7 mouse cellular contexts compared by ENCODE assay signal in the genomic region with DNA sequence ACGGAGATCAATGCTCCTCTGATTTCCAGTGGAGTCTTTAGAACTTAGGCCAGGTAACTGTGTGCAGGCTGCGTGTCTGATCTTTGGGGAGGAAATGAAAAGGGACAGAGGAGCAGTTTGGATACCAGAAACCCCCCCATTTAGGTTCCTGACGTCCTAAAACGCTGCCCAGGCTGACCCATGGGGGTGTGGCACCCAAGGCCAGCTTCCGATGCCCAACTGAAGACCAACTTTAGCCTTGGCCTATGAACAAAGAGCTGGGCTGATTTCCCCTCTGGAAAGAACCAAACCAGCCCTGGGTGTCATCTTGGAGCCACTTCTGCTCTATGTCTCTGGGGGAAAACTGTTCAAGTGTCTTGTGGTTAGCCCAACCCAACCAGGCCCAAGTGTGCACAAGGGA. TPM values are rescaled to one million over a fixed set of nuclear protein-coding genes. Genes with fewer than 3 reads are reported as not detected.
"Had no signal": no experiment of that assay in that cellular context is flagged by ENCODE, and none has a peak within 500 bp of the region (broad histone marks: within the 10 kb centered on the region; RNA-seq: fewer than 3 reads in every experiment).

No protein-coding gene starts in this region.

- H3K4me3 ChIP-seq: heart, embryonic 12.5 days; limb, embryonic 13.5 days; liver, embryonic 13.5 days had no signal

- H3K36me3 ChIP-seq: heart, embryonic 12.5 days; hindbrain, embryonic 10.5 days; hindbrain, embryonic 12.5 days; limb, embryonic 13.5 days; liver, embryonic 13.5 days had no signal

- H3K4me1 ChIP-seq: liver, embryonic 13.5 days had no signal

- H3K27ac ChIP-seq: limb, embryonic 13.5 days; liver, embryonic 13.5 days had no signal

- H3K9ac ChIP-seq: heart, embryonic 12.5 days; hindbrain, embryonic 12.5 days; limb, embryonic 13.5 days; liver, embryonic 13.5 days had no signal

- H3K4me2 ChIP-seq: liver, embryonic 11.5 days; liver, embryonic 13.5 days had no signal

- H3K9me3 ChIP-seq: heart, embryonic 12.5 days; hindbrain, embryonic 10.5 days; hindbrain, embryonic 12.5 days; limb, embryonic 13.5 days; liver, embryonic 13.5 days had no signal

- H3K27me3 ChIP-seq: hindbrain, embryonic 12.5 days; limb, embryonic 13.5 days had no signal

RNA-seq across cellular contexts. Expression of gene Gpr61, which starts 9.4 kb away (rescaled TPM):
- polyA plus RNA-seq: inflammation-experienced regulatory T-cells, adult 6 months; liver, embryonic 13.5 days had no signal
